Mouse (Mus musculus): ENCODE data around the gene Mcrs1. TPM values are rescaled to one million over a fixed set of nuclear protein-coding genes. Genes with fewer than 3 reads are reported as not detected.

Mcrs1 gene
- total RNA-seq, 2 experiments from 2014 or later, result 80.9 to 91.9 TPM

GRCm38 (mm10) chr15:99221315-99221952, 30.3 kb downstream of the Mcrs1 start:
- intact Hi-C loops (cut with DNase I), result loop anchor here (5.0 kb wide), 1 partner anchor 41 kb away; no protein-coding TSS in a partner anchor
- DNase-seq (ENCODE audit: low spot score in 2 of 2), result no peak

GRCm38 (mm10) chr15:99217630-99218029, 34.1 kb downstream of the Mcrs1 start:
- no peak for DNase-seq (ENCODE audit: low spot score in 2 of 2)
- intact Hi-C loops (cut with DNase I), result no loop called here

- no peak for DNase-seq (ENCODE audit: low spot score in 2 of 2)
- intact Hi-C loops (cut with DNase I), result no loop called here
Measured at GRCm38 (mm10) chr15:99215741-99216463, 35.9 kb downstream of the Mcrs1 start.

- intact Hi-C loops (cut with DNase I), result no loop called here
- no peak for DNase-seq (ENCODE audit: low spot score in 2 of 2)
Measured at GRCm38 (mm10) chr15:99214941-99215340, 36.8 kb downstream of the Mcrs1 start.

- DNase-seq (ENCODE audit: low spot score in 2 of 2), result no peak
- intact Hi-C loops (cut with DNase I), result no loop called here
Measured at GRCm38 (mm10) chr15:99213183-99213582, 38.6 kb downstream of the Mcrs1 start.

GRCm38 (mm10) chr15:99205959-99206358, 45.8 kb downstream of the Mcrs1 start:
- intact Hi-C loops (cut with DNase I), result loop anchor here (5.0 kb wide), 1 partner anchor 56 kb away; no protein-coding TSS in a partner anchor
- DNase-seq (ENCODE audit: low spot score in 2 of 2), result no peak

- intact Hi-C loops (cut with DNase I), result loop anchor here (2.0 to 5.0 kb wide), 2 partner anchors 74 to 116 kb away; partner anchors contain the start of gene Spats2
- no peak for DNase-seq (ENCODE audit: low spot score in 2 of 2)
Measured at GRCm38 (mm10) chr15:99198761-99199160, 53.0 kb downstream of the Mcrs1 start.

- intact Hi-C loops (cut with DNase I), result loop anchor here (5.0 kb wide), 1 partner anchor 113 kb away; no protein-coding TSS in a partner anchor
- DNase-seq (ENCODE audit: low spot score in 2 of 2), result no peak
Measured at GRCm38 (mm10) chr15:99195043-99195442, 56.7 kb downstream of the Mcrs1 start.

- DNase-seq (ENCODE audit: low spot score in 2 of 2), result no peak
- intact Hi-C loops (cut with DNase I), result no loop called here
Measured at GRCm38 (mm10) chr15:99194358-99194757, 57.4 kb downstream of the Mcrs1 start.

Other genes starting within 250 kb of the Mcrs1 start
- 10 to 100 TPM; 60.3 to 78.5 TPM for gene Tuba1c, start 222.1 kb downstream of the Mcrs1 start, total RNA-seq (2021)
- gene Prph, start 196.8 kb downstream of the Mcrs1 start, total RNA-seq (2021), result 1 to 10 TPM in 1 of 2 experiments, under 1 TPM in 1; 0.97 to 1.8 TPM
- gene Troap, start 177.4 kb downstream of the Mcrs1 start, total RNA-seq (2021), result under 1 TPM in 1 of 2 experiments, not detected in 1; 0.32 TPM
- not detected for gene C1ql4, start 164.1 kb downstream of the Mcrs1 start, total RNA-seq (2021)
- gene Dnajc22, start 158.8 kb downstream of the Mcrs1 start, total RNA-seq (2021), result under 1 TPM; 0.25 to 0.27 TPM
- 10 to 100 TPM; 35.2 to 37.5 TPM for gene Spats2, start 126.0 kb downstream of the Mcrs1 start, total RNA-seq (2021)
- gene Kcnh3, start 27.1 kb downstream of the Mcrs1 start, total RNA-seq (2021), result 100 to 1,000 TPM; 173 to 180 TPM
- 100 to 1,000 TPM in 1 of 2 experiments, 10 to 100 TPM in 1; 88.1 to 104 TPM for gene Prpf40b, start 43.1 kb upstream of the Mcrs1 start, total RNA-seq (2021)
- gene Fam186b, start 43.9 kb upstream of the Mcrs1 start, total RNA-seq (2021), result 1 to 10 TPM; 1.7 to 1.8 TPM
- gene Fmnl3, start 118.5 kb upstream of the Mcrs1 start, total RNA-seq (2021), result 10 to 100 TPM; 10.6 to 10.8 TPM
- 100 to 1,000 TPM; 319 to 339 TPM for gene Tmbim6, start 140.9 kb upstream of the Mcrs1 start, total RNA-seq (2021)
- 10 to 100 TPM; 19.4 to 21.4 TPM for gene Nckap5l, start 205.8 kb upstream of the Mcrs1 start, total RNA-seq (2021)
- 1 to 10 TPM; 3.9 to 6.6 TPM for gene Bcdin3d, start 222.8 kb upstream of the Mcrs1 start, total RNA-seq (2021)

Measured in left cerebral cortex, postnatal 36 days (tissue).